Mouse (Mus musculus): ENCODE results near the gene Colq. TPM values are rescaled to one million over a fixed set of nuclear protein-coding genes. Genes with fewer than 3 reads are reported as not detected.

The Colq gene
- polyA plus RNA-seq, 1 experiment = 3.0 TPM

GRCm38 (mm10) chr14:31495538-31495937, 95.6 kb downstream of the Colq start:
- Histone ChIP-seq H3K36me3 (ENCODE audit: control insufficient read depth, insufficient read depth) (peaks cover 18% of the 10 kb centered on the region), H3K4me2 (ENCODE audit: low read depth) (peak overlapping the region; percentile 91), H3K4me3 (peak overlapping the region; percentile 99), H3K27me3 (ENCODE audit: control insufficient read depth, insufficient read depth, insufficient read length) (no peaks in the 10 kb centered on the region), H3K79me2 (ENCODE audit: control insufficient read depth, insufficient read depth) (peaks cover 77% of the 10 kb centered on the region), H3ac (ENCODE audit: control insufficient read depth, insufficient read length) (peak overlapping the region; percentile 46)
- TF ChIP-seq POLR2AphosphoS2 (IDR thresholded peaks at IDR 0.05; ENCODE audit: insufficient read length, low read depth) = no peak

- Histone ChIP-seq H3K36me3 (ENCODE audit: control insufficient read depth, insufficient read depth) (peaks cover 13% of the 10 kb centered on the region), H3K27me3 (ENCODE audit: control insufficient read depth, insufficient read depth, insufficient read length) (no peaks in the 10 kb centered on the region), H3K79me2 (ENCODE audit: control insufficient read depth, insufficient read depth) (peaks cover 78% of the 10 kb centered on the region), H3K4me2 (ENCODE audit: low read depth) (peak within 1 kb of the TSS; percentile 91), H3K4me3 (peak within 1 kb of the TSS; percentile 99), H3ac (ENCODE audit: control insufficient read depth, insufficient read length) (peak within 1 kb of the TSS; percentile 46)
- no peak for TF ChIP-seq MYOG (IDR thresholded peaks at IDR 0.05; ENCODE audit: control insufficient read depth in 1 of 3, insufficient read depth in 1 of 3, insufficient read length in 2 of 3, low read depth in 2 of 3)
- peak; percentile 80 for TF ChIP-seq POLR2A (IDR thresholded peaks at IDR 0.05; ENCODE audit: insufficient read length, low read depth)
- peak; percentile 69 for TF ChIP-seq POLR2AphosphoS2 (IDR thresholded peaks at IDR 0.05; ENCODE audit: insufficient read length, low read depth)
- TF ChIP-seq CEBPB (IDR thresholded peaks at IDR 0.05; ENCODE audit: insufficient read depth, poor library complexity, severe bottlenecking) = no peak
Measured at GRCm38 (mm10) chr14:31494975-31495455, 96.1 kb downstream of the Colq start, which contains the start of gene Mettl6. Gene Mettl6, minus strand, starts transcription at chr14:31495040.

- H3K79me2 ChIP-seq (ENCODE audit: control insufficient read depth, insufficient read depth) = peaks cover 78% of the 10 kb centered on the region
- H3K36me3 ChIP-seq (ENCODE audit: control insufficient read depth, insufficient read depth) = peaks cover 16% of the 10 kb centered on the region
- TF ChIP-seq CEBPB (IDR thresholded peaks at IDR 0.05; ENCODE audit: insufficient read depth, poor library complexity, severe bottlenecking) (no peak), E2F4 (IDR thresholded peaks at IDR 0.05; ENCODE audit: insufficient read depth) (no peak), SRF (IDR thresholded peaks at IDR 0.05; ENCODE audit: control insufficient read depth, insufficient read length, low read depth) (no peak), MYOG (IDR thresholded peaks at IDR 0.05; ENCODE audit: control insufficient read depth in 1 of 3, insufficient read depth in 1 of 3, insufficient read length in 2 of 3, low read depth in 2 of 3) (no peak), POLR2AphosphoS2 (IDR thresholded peaks at IDR 0.05; ENCODE audit: insufficient read length, low read depth) (no peak), TCF3 (IDR thresholded peaks at IDR 0.05; ENCODE audit: insufficient read length, low read depth) (no peak), MAX (IDR thresholded peaks at IDR 0.05; ENCODE audit: low read depth) (no peak), TCF12 (IDR thresholded peaks at IDR 0.05; ENCODE audit: insufficient read depth, poor library complexity, severe bottlenecking) (no peak), MYOD1 (IDR thresholded peaks at IDR 0.05; ENCODE audit: control insufficient read depth in 1 of 3, insufficient read length in 2 of 3, low read depth in 2 of 3) (no peak)
- peak within 1 kb of the TSS; percentile 91 for H3K4me2 ChIP-seq (ENCODE audit: low read depth)
- H3ac ChIP-seq (ENCODE audit: control insufficient read depth, insufficient read length) = peak within 1 kb of the TSS; percentile 46
- peak within 1 kb of the TSS; percentile 99 for H3K4me3 ChIP-seq
- H3K27me3 ChIP-seq (ENCODE audit: control insufficient read depth, insufficient read depth, insufficient read length) = no peaks in the 10 kb centered on the region
Measured at GRCm38 (mm10) chr14:31494349-31494974, 96.7 kb downstream of the Colq start, which contains the start of gene Eaf1. Gene Eaf1, plus strand, starts transcription at chr14:31494399.

- Histone ChIP-seq H3ac (ENCODE audit: control insufficient read depth, insufficient read length) (peak overlapping the region; percentile 46), H3K36me3 (ENCODE audit: control insufficient read depth, insufficient read depth) (peaks cover 17% of the 10 kb centered on the region)
- TF ChIP-seq USF1 (IDR thresholded peaks at IDR 0.05; ENCODE audit: low read depth) (no peak), MAX (IDR thresholded peaks at IDR 0.05; ENCODE audit: low read depth) (no peak), TCF3 (IDR thresholded peaks at IDR 0.05; ENCODE audit: insufficient read length, low read depth) (no peak)
Measured at GRCm38 (mm10) chr14:31493901-31494300, 97.2 kb downstream of the Colq start.

DNA sequence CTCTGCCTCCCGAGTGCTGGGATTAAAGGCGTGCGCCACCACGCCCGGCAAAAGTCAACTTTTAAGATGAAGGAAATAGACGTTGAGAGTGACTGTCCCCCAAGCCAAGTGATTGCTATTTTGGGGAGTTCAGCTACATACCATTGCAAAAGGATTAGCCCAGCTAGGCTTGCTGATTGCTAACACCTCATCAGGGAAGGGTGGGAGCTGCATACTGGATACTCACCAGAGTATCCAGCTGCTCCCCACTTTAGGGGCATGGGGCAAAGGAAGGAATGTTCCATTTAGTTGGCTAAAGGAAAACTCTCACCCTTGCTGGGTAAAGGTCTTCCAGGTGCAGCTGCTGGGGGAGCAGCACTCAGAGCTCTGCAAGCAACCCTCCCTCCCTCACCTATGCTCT, 103.1 kb downstream of the Colq start:
- TF ChIP-seq TCF12 (IDR thresholded peaks at IDR 0.05; ENCODE audit: insufficient read depth, poor library complexity, severe bottlenecking) (no peak), USF1 (IDR thresholded peaks at IDR 0.05; ENCODE audit: low read depth) (no peak), MYOD1 (IDR thresholded peaks at IDR 0.05; ENCODE audit: control insufficient read depth in 1 of 3, insufficient read length in 2 of 3, low read depth in 2 of 3) (no peak), REST (IDR thresholded peaks at IDR 0.05; ENCODE audit: insufficient read depth, insufficient read length) (no peak), MYOG (IDR thresholded peaks at IDR 0.05; ENCODE audit: control insufficient read depth in 1 of 3, insufficient read depth in 1 of 3, insufficient read length in 2 of 3, low read depth in 2 of 3) (no peak), POLR2A (IDR thresholded peaks at IDR 0.05; ENCODE audit: insufficient read length, low read depth) (no peak), TCF3 (IDR thresholded peaks at IDR 0.05; ENCODE audit: insufficient read length, low read depth) (no peak), SRF (IDR thresholded peaks at IDR 0.05; ENCODE audit: control insufficient read depth, insufficient read length, low read depth) (no peak), CEBPB (IDR thresholded peaks at IDR 0.05; ENCODE audit: insufficient read depth, poor library complexity, severe bottlenecking) (no peak), POLR2AphosphoS2 (IDR thresholded peaks at IDR 0.05; ENCODE audit: insufficient read length, low read depth) (no peak), MAX (IDR thresholded peaks at IDR 0.05; ENCODE audit: low read depth) (no peak), E2F4 (IDR thresholded peaks at IDR 0.05; ENCODE audit: insufficient read depth) (no peak)
- Histone ChIP-seq H3K4me2 (ENCODE audit: low read depth) (no peak overlapping the region), H3K4me3 (no peak overlapping the region), H3K36me3 (ENCODE audit: control insufficient read depth, insufficient read depth) (peaks cover 54% of the 10 kb centered on the region), H3K27me3 (ENCODE audit: control insufficient read depth, insufficient read depth, insufficient read length) (no peaks in the 10 kb centered on the region), H3K79me2 (ENCODE audit: control insufficient read depth, insufficient read depth) (peaks cover 21% of the 10 kb centered on the region), H3ac (ENCODE audit: control insufficient read depth, insufficient read length) (no peak overlapping the region)

More at GRCm38 (mm10) chr14:31493901-31494300, 97.2 kb downstream of the Colq start:
- H3K79me2 ChIP-seq (ENCODE audit: control insufficient read depth, insufficient read depth) = peaks cover 74% of the 10 kb centered on the region
- peak overlapping the region; percentile 99 for H3K4me3 ChIP-seq
- H3K4me2 ChIP-seq (ENCODE audit: low read depth) = peak overlapping the region; percentile 75
- no peaks in the 10 kb centered on the region for H3K27me3 ChIP-seq (ENCODE audit: control insufficient read depth, insufficient read depth, insufficient read length)

All from myocyte (in vitro differentiated cells).